Mouse (Mus musculus) ES-Bruce4 (cell line): ENCODE results near the gene Mrps7. TPM values are rescaled to one million over a fixed set of nuclear protein-coding genes. Genes with fewer than 3 reads are reported as not detected.

Experiments used
- H3K27ac ChIP-seq: 2 replicates; pipeline ENCODE4 v1.5.1; 2012; ENCODE audit warnings: low read length, inconsistent platforms; ENCODE audit not compliant: insufficient read depth
- H3K27me3 ChIP-seq: 2 replicates; pipeline ENCODE4 v1.6.1; 2012; ENCODE audit warnings: mild to moderate bottlenecking, low read length, inconsistent platforms; ENCODE audit not compliant: control insufficient read depth, poor library complexity, insufficient read depth, severe bottlenecking
- H3K36me3 ChIP-seq: 2 replicates; pipeline ENCODE4 v1.6.1; 2012; ENCODE audit warnings: inconsistent platforms, mild to moderate bottlenecking, low read length, moderate library complexity; ENCODE audit not compliant: control insufficient read depth, poor library complexity, insufficient read depth, severe bottlenecking
- H3K4me1 ChIP-seq: one replicate; pipeline ENCODE4 v1.8.1; 2011; ENCODE audit warnings: low read length; ENCODE audit not compliant: control insufficient read depth, insufficient read depth
- H3K4me3 ChIP-seq: 2 replicates; pipeline ENCODE4 v1.5.1; 2011; ENCODE audit warnings: low read depth, mild to moderate bottlenecking, low read length
- H3K9ac ChIP-seq: 2 replicates; pipeline ENCODE4 v1.6.1; 2012; ENCODE audit warnings: low read depth, mild to moderate bottlenecking, inconsistent platforms; ENCODE audit not compliant: poor library complexity, severe bottlenecking
- H3K9me3 ChIP-seq: replicated peaks from 2 replicates; pipeline ENCODE4 v1.6.1; 2012; ENCODE audit warnings: mild to moderate bottlenecking, low read length, inconsistent platforms; ENCODE audit not compliant: control insufficient read depth, poor library complexity, insufficient read depth, severe bottlenecking
- CTCF ChIP-seq: IDR thresholded peaks from one replicate; pipeline ENCODE4 v1.8.1; 2011; ENCODE audit warnings: low read depth, low read length
- EP300 ChIP-seq: IDR thresholded peaks from 2 replicates; pipeline ENCODE4 v1.6.1; 2011; ENCODE audit warnings: low read depth, low read length; ENCODE audit not compliant: insufficient read depth
- POLR2A ChIP-seq: IDR thresholded peaks from one replicate; pipeline ENCODE4 v1.8.1; 2011; ENCODE audit warnings: low read length; ENCODE audit not compliant: insufficient read depth
- polyA plus RNA-seq: library from polyadenylated mRNA; stranded (reverse); fragments of >200 nt; gene quantifications from 2 replicates; pipeline ENCODE4 v1.2.4, GENCODE M21; 2011; ENCODE audit warnings: low read depth; ENCODE audit not compliant: missing spikeins, insufficient read depth, insufficient read length

Gene Mrps7
- polyA plus RNA-seq, 1 experiment = 35.5 TPM

GRCm38 (mm10) chr11:115603128-115603475 lies 623 bp upstream of the Mrps7 start:
- peaks cover 21% of the 10 kb centered on the region for H3K36me3 ChIP-seq
- no peaks in the 10 kb centered on the region for H3K4me1 ChIP-seq
- peak overlapping the region; percentile 90 for H3K4me3 ChIP-seq
- H3K9ac ChIP-seq = peak overlapping the region; percentile 89
- no peak overlapping the region for H3K27ac ChIP-seq
- no peaks in the 10 kb centered on the region for H3K9me3 ChIP-seq
- TF ChIP-seq CTCF (no peak), EP300 (no peak), POLR2A (no peak)
- H3K27me3 ChIP-seq = no peaks in the 10 kb centered on the region

DNA sequence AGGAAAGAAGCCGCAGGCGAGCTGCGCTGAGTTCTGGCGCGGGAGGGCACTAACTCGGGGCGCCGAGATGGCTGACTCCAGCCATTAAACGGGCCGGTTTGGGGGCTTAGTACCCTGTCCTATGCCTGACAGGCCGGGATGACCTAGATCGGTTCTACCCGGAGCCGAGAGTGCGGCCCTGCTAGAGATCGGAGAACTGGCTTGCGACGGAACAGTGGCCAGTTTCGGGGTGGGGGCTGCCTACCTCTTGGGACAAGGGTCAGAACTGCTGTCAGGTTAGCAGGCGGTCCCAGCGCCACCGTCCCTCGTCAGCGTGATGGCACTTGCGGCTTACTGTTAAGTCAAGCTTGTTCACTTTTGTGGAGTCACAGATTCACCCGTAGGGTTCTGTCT lies 575 bp downstream of the Mrps7 start:
- peaks cover 24% of the 10 kb centered on the region for H3K36me3 ChIP-seq
- no peaks in the 10 kb centered on the region for H3K27me3 ChIP-seq
- no peaks in the 10 kb centered on the region for H3K9me3 ChIP-seq
- H3K4me3 ChIP-seq = peak overlapping the region; percentile 90
- H3K4me1 ChIP-seq = no peaks in the 10 kb centered on the region
- peak overlapping the region; percentile 89 for H3K9ac ChIP-seq
- H3K27ac ChIP-seq = no peak overlapping the region
- TF ChIP-seq EP300 = no peak
- TF ChIP-seq CTCF = no peak
- TF ChIP-seq POLR2A = no peak

GRCm38 (mm10) chr11:115606733-115607132 lies 3.0 kb downstream of the Mrps7 start:
- no peak overlapping the region for H3K9ac ChIP-seq
- H3K36me3 ChIP-seq = peaks cover 29% of the 10 kb centered on the region
- TF ChIP-seq EP300 = no peak
- no peak for TF ChIP-seq CTCF
- TF ChIP-seq POLR2A = no peak
- no peak overlapping the region for H3K4me3 ChIP-seq
- no peaks in the 10 kb centered on the region for H3K4me1 ChIP-seq
- no peak overlapping the region for H3K27ac ChIP-seq
- no peaks in the 10 kb centered on the region for H3K9me3 ChIP-seq
- no peaks in the 10 kb centered on the region for H3K27me3 ChIP-seq

- Histone ChIP-seq H3K36me3 (peaks cover 29% of the 10 kb centered on the region), H3K9ac (no peak overlapping the region), H3K27me3 (no peaks in the 10 kb centered on the region), H3K4me3 (no peak overlapping the region), H3K9me3 (no peaks in the 10 kb centered on the region), H3K4me1 (no peaks in the 10 kb centered on the region), H3K27ac (no peak overlapping the region)
- TF ChIP-seq CTCF = no peak
- TF ChIP-seq EP300 = no peak
- no peak for TF ChIP-seq POLR2A
Measured at GRCm38 (mm10) chr11:115608421-115609399, 5.0 kb downstream of the Mrps7 start.

DNA sequence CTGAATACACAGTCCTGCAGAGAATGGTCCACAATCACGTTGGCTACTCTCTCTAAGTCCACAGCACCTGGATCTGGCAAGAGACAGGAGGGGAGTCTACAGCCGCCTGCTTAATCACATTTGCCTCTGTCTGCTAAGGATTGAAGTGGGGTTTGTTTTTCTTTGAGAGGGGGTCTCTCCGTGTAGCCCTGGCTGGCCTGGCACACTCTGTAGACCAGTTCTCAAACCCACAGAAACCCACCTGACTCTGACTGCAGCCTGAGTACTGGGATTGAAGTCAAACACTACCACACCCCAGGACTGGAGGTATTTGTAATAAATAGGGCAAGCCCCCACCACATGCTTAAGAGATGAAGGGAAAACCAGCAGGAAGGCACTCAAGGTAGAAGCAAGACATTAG lies 5.9 kb downstream of the Mrps7 start:
- Histone ChIP-seq H3K36me3 (peaks cover 29% of the 10 kb centered on the region), H3K4me3 (no peak overlapping the region)
- TF ChIP-seq CTCF (no peak), POLR2A (no peak), EP300 (no peak)

DNA sequence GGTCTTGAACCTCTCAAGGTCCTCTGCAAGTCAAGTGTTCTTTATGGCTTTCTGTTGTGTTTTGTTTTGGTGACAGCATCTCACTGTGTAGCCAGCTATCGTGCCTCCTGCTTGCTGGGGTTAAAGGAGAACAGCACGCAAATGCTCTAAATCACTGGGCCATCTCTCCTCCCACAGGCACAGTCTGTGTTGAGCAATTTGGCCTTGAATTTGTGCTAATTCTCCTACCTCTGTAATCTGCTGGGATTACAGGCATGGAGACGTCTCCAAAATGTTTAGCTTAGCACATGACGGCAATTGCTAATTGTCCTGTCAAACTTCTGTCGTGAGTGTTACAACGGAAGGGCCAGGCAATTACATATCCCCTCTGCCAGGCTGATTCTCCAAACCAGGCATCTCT lies 7.4 kb downstream of the Mrps7 start:
- Histone ChIP-seq H3K4me1 (peaks cover 5% of the 10 kb centered on the region), H3K9ac (no peak overlapping the region; the same call in 1 of the 2 replicates), H3K9me3 (no peaks in the 10 kb centered on the region), H3K4me3 (no peak overlapping the region), H3K27ac (no peak overlapping the region), H3K27me3 (no peaks in the 10 kb centered on the region), H3K36me3 (peaks cover 25% of the 10 kb centered on the region)
- TF ChIP-seq POLR2A (no peak), CTCF (no peak), EP300 (no peak)

More for the DNA sequence above, 5.9 kb downstream of the Mrps7 start:
- H3K9me3 ChIP-seq = no peaks in the 10 kb centered on the region
- peaks cover 5% of the 10 kb centered on the region for H3K4me1 ChIP-seq
- H3K27me3 ChIP-seq = no peaks in the 10 kb centered on the region
- H3K9ac ChIP-seq = no peak overlapping the region
- no peak overlapping the region for H3K27ac ChIP-seq
